Mouse (Mus musculus) forebrain, embryonic 11.5 days (tissue): ENCODE results near the gene Igfbp3. TPM values are rescaled to one million over a fixed set of nuclear protein-coding genes. Genes with fewer than 3 reads are reported as not detected.

Experiments used
- ATAC-seq: fragments of 200-750 bp; cut with Nextera tagmentation; replicated peaks from 2 replicates; pipeline ENCODE4 v1.8.0; 2017; ENCODE audit warnings: moderate TSS enrichment; ENCODE audit not compliant: low FRiP score
- DNase-seq: peaks from one replicate; pipeline ENCODE4 v3.0.0-alpha.2; 2017; ENCODE audit warnings: low spot score
- H3K27ac ChIP-seq: fragments of 300-500 bp; sonication (generic); 2 replicates; pipeline ENCODE4 v1.5.1; 2014; ENCODE audit warnings: low read depth, low read length
- H3K27me3 ChIP-seq: fragments of 300-500 bp; sonication (generic); 2 replicates; pipeline ENCODE4 v1.6.1; 2014; ENCODE audit warnings: mild to moderate bottlenecking, low read length, mixed read lengths; ENCODE audit not compliant: control insufficient read depth, insufficient read depth
- H3K36me3 ChIP-seq: fragments of 300-500 bp; sonication (generic); 2 replicates; pipeline ENCODE4 v1.6.1; 2014; ENCODE audit warnings: mild to moderate bottlenecking, low read length, moderate library complexity, mixed read lengths; ENCODE audit not compliant: control insufficient read depth, insufficient read depth
- H3K4me1 ChIP-seq: fragments of 300-500 bp; sonication (generic); replicated peaks from 2 replicates; pipeline ENCODE4 v1.6.1; 2014; ENCODE audit warnings: low read length, mixed read lengths; ENCODE audit not compliant: control insufficient read depth, insufficient read depth
- H3K4me2 ChIP-seq: fragments of 300-500 bp; sonication (generic); 2 replicates; pipeline ENCODE4 v1.6.1; 2014; ENCODE audit warnings: low read depth, mild to moderate bottlenecking, low read length, moderate library complexity, mixed read lengths; ENCODE audit not compliant: severe bottlenecking
- H3K4me3 ChIP-seq: fragments of 300-500 bp; sonication (generic); 2 replicates; pipeline ENCODE4 v1.5.1; 2014; ENCODE audit warnings: low read depth, low read length
- H3K9ac ChIP-seq: fragments of 300-500 bp; sonication (generic); 2 replicates; pipeline ENCODE4 v1.6.1; 2014; ENCODE audit warnings: low read length
- H3K9me3 ChIP-seq: fragments of 300-500 bp; sonication (generic); 2 replicates; pipeline ENCODE4 v1.6.1; 2016; ENCODE audit warnings: low read length, mixed read lengths; ENCODE audit not compliant: control insufficient read depth
- WGBS: fragments of 180-500 bp; shearing (Covaris S2); extraction: QIAGEN DNeasy Blood & Tissue Kit; methylation state at CpG from one replicate; pipeline ENCODE4 v1.1.7; 2014; 5-methylcytosine and 5-hydroxymethylcytosine counted together
- polyA plus RNA-seq: library from polyadenylated mRNA; unstranded; fragments of >200 nt; fragmentation: Nextera tagmentation; extraction: Ambion mirVana; gene quantifications from 2 replicates; pipeline ENCODE4 v1.2.1, GENCODE M21; 2014

The Igfbp3 gene
- polyA plus RNA-seq, 1 experiment from 2014 or later: 11.0 TPM

- Histone ChIP-seq H3K36me3 (no peaks in the 10 kb centered on the region), H3K4me2 (no peak overlapping the region), H3K27me3 (no peaks in the 10 kb centered on the region), H3K4me3 (no peak overlapping the region), H3K27ac (no peak overlapping the region), H3K9ac (no peak overlapping the region), H3K9me3 (no peaks in the 10 kb centered on the region), H3K4me1 (peaks cover 7% of the 10 kb centered on the region; the same call in 1 of the 2 replicates)
- DNase-seq (no peak), ATAC-seq (no peak)
- 79% methylated on average over 9 of the region's 9 CpGs for WGBS
Observed at GRCm38 (mm10) chr11:7200393-7200783, 13.3 kb downstream of the Igfbp3 start.

GRCm38 (mm10) chr11:7199736-7200392 is 13.9 kb downstream of the Igfbp3 start:
- Histone ChIP-seq H3K9me3 (no peaks in the 10 kb centered on the region; the same call in 1 of the 2 replicates), H3K27me3 (no peaks in the 10 kb centered on the region), H3K9ac (no peak overlapping the region), H3K4me3 (no peak overlapping the region), H3K36me3 (no peaks in the 10 kb centered on the region), H3K4me1 (peaks cover 7% of the 10 kb centered on the region; the same call in 1 of the 2 replicates), H3K4me2 (no peak overlapping the region), H3K27ac (no peak overlapping the region)
- DNase-seq: no peak
- WGBS: 55% methylated on average over 14 of the region's 14 CpGs
- ATAC-seq: no peak

- H3K9ac ChIP-seq: no peak overlapping the region
- no peaks in the 10 kb centered on the region; the same call in 1 of the 2 replicates for H3K9me3 ChIP-seq
- H3K4me3 ChIP-seq: no peak overlapping the region
- ATAC-seq (no peak), DNase-seq (no peak)
- H3K4me1 ChIP-seq: peaks cover 7% of the 10 kb centered on the region; the same call in 1 of the 2 replicates
- H3K27me3 ChIP-seq: no peaks in the 10 kb centered on the region
- H3K4me2 ChIP-seq: no peak overlapping the region
- H3K36me3 ChIP-seq: no peaks in the 10 kb centered on the region
- 82% methylated on average over 10 of the region's 10 CpGs for WGBS
- H3K27ac ChIP-seq: no peak overlapping the region
Observed at GRCm38 (mm10) chr11:7198481-7199256, 15.1 kb downstream of the Igfbp3 start.

GRCm38 (mm10) chr11:7198006-7198405 is 15.7 kb downstream of the Igfbp3 start:
- H3K27me3 ChIP-seq: no peaks in the 10 kb centered on the region
- no peak for DNase-seq
- no peak overlapping the region for H3K4me3 ChIP-seq
- no peak overlapping the region for H3K4me2 ChIP-seq
- no peak for ATAC-seq
- no peaks in the 10 kb centered on the region for H3K36me3 ChIP-seq
- H3K9me3 ChIP-seq: no peaks in the 10 kb centered on the region; the same call in 1 of the 2 replicates
- no peak overlapping the region for H3K9ac ChIP-seq
- no peak overlapping the region; the same call in 1 of the 2 replicates for H3K27ac ChIP-seq
- peaks cover 7% of the 10 kb centered on the region; the same call in 1 of the 2 replicates for H3K4me1 ChIP-seq
- WGBS: 87% methylated on average over 19 of the region's 19 CpGs

- DNase-seq (no peak), ATAC-seq (0 out of 2 replicates have a peak, but pooled peaks have one; percentile 43)
- H3K36me3 ChIP-seq: no peaks in the 10 kb centered on the region
- H3K27me3 ChIP-seq: no peaks in the 10 kb centered on the region
- H3K4me2 ChIP-seq: no peak within 1 kb of the TSS
- no peak within 1 kb of the TSS for H3K4me3 ChIP-seq
- no peak within 1 kb of the TSS; the same call in 1 of the 2 replicates for H3K27ac ChIP-seq
- WGBS: 24% methylated on average over 12 of the region's 12 CpGs
- H3K4me1 ChIP-seq: peaks cover 7% of the 10 kb centered on the region; the same call in 1 of the 2 replicates
- H3K9ac ChIP-seq: no peak within 1 kb of the TSS
- H3K9me3 ChIP-seq: no peaks in the 10 kb centered on the region; the same call in 1 of the 2 replicates
Observed at GRCm38 (mm10) chr11:7197491-7197941, 16.2 kb downstream of the Igfbp3 start, which contains the start of gene Igfbp1. Igfbp1 (plus strand) TSS chr11:7197782.

- 89% methylated on average over 4 of the region's 4 CpGs for WGBS
- Histone ChIP-seq H3K36me3 (no peaks in the 10 kb centered on the region), H3K4me2 (no peak overlapping the region), H3K9me3 (no peaks in the 10 kb centered on the region; the same call in 1 of the 2 replicates), H3K4me1 (peaks cover 7% of the 10 kb centered on the region; the same call in 1 of the 2 replicates), H3K4me3 (no peak overlapping the region), H3K27ac (no peak overlapping the region), H3K9ac (no peak overlapping the region), H3K27me3 (no peaks in the 10 kb centered on the region)
- ATAC-seq: no peak
- no peak for DNase-seq
Observed at GRCm38 (mm10) chr11:7195312-7195685, 18.4 kb downstream of the Igfbp3 start.

- 94% methylated on average over 10 of the region's 10 CpGs for WGBS
- Histone ChIP-seq H3K9ac (no peak overlapping the region), H3K4me3 (no peak overlapping the region), H3K27me3 (no peaks in the 10 kb centered on the region), H3K9me3 (no peaks in the 10 kb centered on the region; the same call in 1 of the 2 replicates), H3K4me2 (no peak overlapping the region), H3K27ac (no peak overlapping the region), H3K4me1 (peaks cover 7% of the 10 kb centered on the region; the same call in 1 of the 2 replicates), H3K36me3 (no peaks in the 10 kb centered on the region)
- DNase-seq: no peak
- ATAC-seq: no peak
Observed at GRCm38 (mm10) chr11:7194432-7195311, 19.1 kb downstream of the Igfbp3 start.

GRCm38 (mm10) chr11:7193134-7193533 is 20.6 kb downstream of the Igfbp3 start:
- Histone ChIP-seq H3K4me2 (no peak overlapping the region), H3K4me1 (peaks cover 7% of the 10 kb centered on the region; the same call in 1 of the 2 replicates), H3K9ac (no peak overlapping the region), H3K27me3 (no peaks in the 10 kb centered on the region), H3K36me3 (no peaks in the 10 kb centered on the region), H3K27ac (no peak overlapping the region), H3K9me3 (no peaks in the 10 kb centered on the region; the same call in 1 of the 2 replicates), H3K4me3 (no peak overlapping the region)
- ATAC-seq: no peak
- 75% methylated on average over 9 of the region's 9 CpGs for WGBS
- no peak for DNase-seq
